Mouse (Mus musculus) neural tube, embryonic 13.5 days (tissue): Measurements from ENCODE around the gene Rap1gap2. TPM values are rescaled to one million over a fixed set of nuclear protein-coding genes. Genes with fewer than 3 reads are reported as not detected.

Source experiments
- ATAC-seq: fragments of 200-750 bp; cut with Nextera tagmentation; 2 replicates; pipeline ENCODE4 v1.8.0; 2017; ENCODE audit warnings: low read depth, mild to moderate bottlenecking, moderate TSS enrichment, moderate library complexity
- H3K27ac ChIP-seq: fragments of 300-500 bp; sonication (generic); replicated peaks from 2 replicates; pipeline ENCODE4 v1.5.1; 2015; ENCODE audit warnings: moderate library complexity, mild to moderate bottlenecking, inconsistent platforms
- H3K27me3 ChIP-seq: fragments of 300-500 bp; sonication (generic); 2 replicates; pipeline ENCODE4 v1.6.1; 2015; ENCODE audit warnings: mild to moderate bottlenecking, inconsistent platforms
- H3K36me3 ChIP-seq: fragments of 300-500 bp; sonication (generic); 2 replicates; pipeline ENCODE4 v1.6.1; 2015; ENCODE audit warnings: mild to moderate bottlenecking, inconsistent platforms
- H3K4me1 ChIP-seq: fragments of 300-500 bp; sonication (generic); replicated peaks from 2 replicates; pipeline ENCODE4 v1.6.1; 2015; ENCODE audit warnings: inconsistent platforms
- H3K4me2 ChIP-seq: fragments of 300-500 bp; sonication (generic); 2 replicates; pipeline ENCODE4 v1.6.1; 2015; ENCODE audit warnings: inconsistent platforms, mild to moderate bottlenecking, moderate library complexity
- H3K4me3 ChIP-seq: fragments of 300-500 bp; sonication (generic); 2 replicates; pipeline ENCODE4 v1.5.1; 2015; ENCODE audit warnings: mild to moderate bottlenecking, inconsistent platforms
- H3K9ac ChIP-seq: fragments of 300-500 bp; sonication (generic); 2 replicates; pipeline ENCODE4 v1.6.1; 2015; ENCODE audit warnings: moderate library complexity, mild to moderate bottlenecking, inconsistent platforms
- H3K9me3 ChIP-seq: fragments of 300-500 bp; sonication (generic); 2 replicates; pipeline ENCODE4 v1.6.1; 2016; ENCODE audit warnings: inconsistent platforms
- WGBS: fragments of 180-500 bp; shearing (Covaris S2); methylation state at CpG from one replicate; pipeline ENCODE4 v1.1.7; 2015; 5-methylcytosine and 5-hydroxymethylcytosine counted together
- polyA plus RNA-seq: library from polyadenylated mRNA; unstranded; fragments of >200 nt; fragmentation: Nextera tagmentation; extraction: Ambion mirVana; gene quantifications from 2 replicates; pipeline ENCODE4 v1.2.1, GENCODE M21; 2015

The Rap1gap2 gene
- polyA plus RNA-seq, 1 experiment from 2014 or later: 10.9 TPM

DNA sequence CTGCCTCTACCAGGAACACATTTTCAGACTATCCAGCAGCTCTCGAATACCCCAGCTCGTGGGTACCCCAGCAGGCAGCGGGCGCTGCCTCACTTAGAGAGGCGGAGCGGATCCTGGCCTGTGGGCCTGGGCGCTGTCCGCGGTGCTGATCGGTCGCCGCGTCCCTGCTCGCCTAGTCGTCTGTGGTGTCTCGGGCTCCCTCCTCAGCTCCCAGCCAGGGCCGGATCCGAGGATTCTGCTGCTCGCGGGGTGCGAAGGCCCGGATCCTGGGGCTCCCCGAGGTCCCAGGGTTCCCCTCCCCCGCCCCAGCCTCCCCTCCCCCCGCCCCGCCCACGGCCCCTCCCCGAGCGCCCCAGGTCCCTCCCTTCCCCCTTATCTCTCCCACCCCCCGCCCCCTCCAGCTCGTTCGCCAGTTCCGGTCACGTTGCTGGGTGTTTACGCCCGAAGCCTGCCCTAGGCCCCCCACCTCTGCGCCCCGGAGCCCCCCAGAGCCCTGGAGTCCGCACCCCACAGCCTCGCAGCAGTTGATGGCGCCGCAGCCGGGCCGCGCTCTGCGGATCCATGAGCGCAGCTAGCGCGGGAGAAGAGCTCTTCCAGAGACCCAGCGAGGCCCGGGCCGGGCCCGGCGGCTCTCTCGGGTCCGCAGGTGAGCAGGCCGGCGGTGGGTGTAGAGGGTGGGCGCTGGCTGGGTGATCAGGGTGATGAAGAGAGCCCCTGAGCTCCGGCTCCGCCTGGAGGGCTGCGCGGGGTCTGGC, 8.7 kb upstream of the Rap1gap2 start, which contains the start of gene Ccdc92b:
Gene Ccdc92b (plus strand): TSS at position 405 of the 755 bp plus-strand sequence.
- ATAC-seq: peak; percentile 89
- H3K4me2 ChIP-seq: peak within 1 kb of the TSS; percentile 71

DNA sequence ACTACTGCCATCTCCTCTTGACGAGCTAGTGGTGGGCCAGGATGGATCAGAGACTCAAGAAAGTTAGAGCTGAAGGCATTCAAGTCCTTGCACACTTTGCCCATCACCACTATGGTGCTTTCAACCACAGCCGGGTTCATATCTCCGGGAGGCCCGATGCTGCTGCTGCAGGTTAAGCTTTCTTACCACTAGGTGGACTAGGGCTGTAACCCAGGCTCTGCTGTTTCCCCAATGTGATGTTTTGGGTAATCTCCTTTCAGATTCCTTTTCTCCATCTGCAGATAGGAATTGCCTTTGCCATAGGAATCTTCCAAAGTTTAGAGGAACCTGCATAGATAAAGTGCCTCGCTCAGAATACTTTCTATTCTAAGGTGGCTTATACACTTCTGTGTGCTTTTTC, 4.9 kb upstream of the Rap1gap2 start:
- Histone ChIP-seq H3K9ac (no peak overlapping the region), H3K4me1 (peaks cover 16% of the 10 kb centered on the region), H3K27ac (no peak overlapping the region), H3K4me3 (no peak overlapping the region), H3K36me3 (no peaks in the 10 kb centered on the region), H3K4me2 (no peak overlapping the region), H3K9me3 (no peaks in the 10 kb centered on the region), H3K27me3 (peaks cover 78% of the 10 kb centered on the region)
- WGBS: 57% methylated on average over 5 of the region's 5 CpGs
- ATAC-seq: no peak

More for the DNA sequence above, 8.7 kb upstream of the Rap1gap2 start, which contains the start of gene Ccdc92b:
- H3K27me3 ChIP-seq: peaks cover 69% of the 10 kb centered on the region
- 0 out of 2 replicates have a peak within 1 kb of the TSS, but pooled peaks have one; percentile 46 for H3K27ac ChIP-seq
- H3K9ac ChIP-seq: peak within 1 kb of the TSS; percentile 82
- peaks cover 11% of the 10 kb centered on the region; the same call in 1 of the 2 replicates for H3K4me1 ChIP-seq
- WGBS: under 1% methylated on average over 53 of the region's 63 CpGs
- no peaks in the 10 kb centered on the region for H3K9me3 ChIP-seq
- 0 out of 2 replicates have a peak, but pooled peaks cover 9% of the 10 kb centered on the region for H3K36me3 ChIP-seq
- H3K4me3 ChIP-seq: peak within 1 kb of the TSS; percentile 71

DNA sequence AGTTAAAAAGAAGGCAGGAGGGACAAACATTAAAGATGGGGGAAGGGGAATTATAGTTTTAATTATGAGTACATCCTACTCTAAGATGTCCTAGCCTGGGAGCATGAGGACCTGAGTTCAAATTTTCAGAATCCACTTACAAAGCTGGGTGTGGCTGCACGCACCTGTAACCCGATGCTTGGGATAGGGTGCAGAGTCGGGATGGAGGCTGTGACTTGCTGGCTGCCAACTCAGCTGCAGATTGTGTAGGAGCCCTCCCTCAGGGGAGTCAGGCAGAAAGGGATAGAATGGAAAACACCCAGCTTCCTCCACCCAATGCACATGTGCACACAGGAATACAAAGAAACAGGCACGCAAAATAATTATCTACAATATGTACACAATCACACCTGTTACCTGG, 2.7 kb upstream of the Rap1gap2 start:
- peaks cover 13% of the 10 kb centered on the region for H3K4me1 ChIP-seq
- no peak overlapping the region for H3K4me3 ChIP-seq
- no peak for ATAC-seq
- H3K9ac ChIP-seq: no peak overlapping the region
- no peak overlapping the region for H3K27ac ChIP-seq
- 67% methylated on average over 4 of the region's 4 CpGs for WGBS
- H3K36me3 ChIP-seq: no peaks in the 10 kb centered on the region
- no peaks in the 10 kb centered on the region for H3K9me3 ChIP-seq
- H3K27me3 ChIP-seq: peaks cover 85% of the 10 kb centered on the region
- H3K4me2 ChIP-seq: no peak overlapping the region

DNA sequence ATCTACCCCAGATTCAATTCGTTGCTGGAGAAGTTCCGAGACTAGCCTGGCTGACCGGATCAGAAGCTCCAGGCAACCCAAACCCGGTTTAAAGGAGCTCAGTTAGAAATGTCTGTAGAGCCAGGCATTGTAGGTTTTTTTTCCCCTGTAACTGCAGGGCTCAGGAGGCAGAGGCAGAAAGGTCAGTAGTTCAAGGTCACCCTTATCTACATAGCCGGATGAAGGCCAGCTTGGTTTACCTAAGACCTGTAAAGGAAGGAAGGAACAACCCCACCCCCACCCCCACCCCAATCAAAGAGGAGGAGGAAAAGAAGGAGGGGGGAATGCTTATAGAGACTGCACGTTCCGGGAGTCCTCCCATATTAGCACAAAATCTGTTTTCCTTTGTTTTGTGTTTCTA, 722 bp upstream of the Rap1gap2 start:
- no peak overlapping the region for H3K27ac ChIP-seq
- 0 out of 2 replicates have a peak overlapping the region, but pooled peaks have one; percentile 40 for H3K4me3 ChIP-seq
- whole genome bisulfite sequencing: 19% methylated on average over 7 of the region's 7 CpGs
- H3K4me1 ChIP-seq: peaks cover 13% of the 10 kb centered on the region
- H3K27me3 ChIP-seq: peaks cover 82% of the 10 kb centered on the region
- no peaks in the 10 kb centered on the region for H3K36me3 ChIP-seq
- no peak overlapping the region for H3K9ac ChIP-seq
- no peaks in the 10 kb centered on the region for H3K9me3 ChIP-seq
- H3K4me2 ChIP-seq: peak overlapping the region; percentile 65; the same call in 1 of the 2 replicates
- ATAC-seq: no peak

DNA sequence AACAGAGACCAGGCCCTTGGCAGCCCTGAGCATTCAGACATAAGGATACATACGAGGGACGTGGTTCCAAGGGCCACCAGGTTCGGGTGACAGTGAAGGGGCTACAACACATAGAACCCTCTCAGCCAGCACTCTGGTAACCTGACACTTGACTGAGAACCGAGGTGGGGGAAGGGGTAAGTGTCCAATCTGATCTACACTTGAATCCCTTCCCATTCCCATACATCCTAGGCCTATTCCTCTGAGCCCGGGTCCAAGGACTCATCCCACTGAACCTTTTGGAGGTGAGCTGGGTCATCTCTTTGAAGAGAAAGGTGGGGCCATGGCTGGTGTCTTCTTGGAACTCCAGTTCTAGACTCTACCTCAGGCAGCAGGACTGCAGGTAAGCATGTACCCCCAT, 647 bp downstream of the Rap1gap2 start:
- no peaks in the 10 kb centered on the region for H3K9me3 ChIP-seq
- H3K4me1 ChIP-seq: peaks cover 13% of the 10 kb centered on the region
- 20% methylated on average over 5 of the region's 5 CpGs for WGBS
- peak overlapping the region; percentile 40 for H3K4me3 ChIP-seq
- no peak overlapping the region for H3K9ac ChIP-seq
- H3K27ac ChIP-seq: no peak overlapping the region
- H3K36me3 ChIP-seq: no peaks in the 10 kb centered on the region
- ATAC-seq: no peak
- peak overlapping the region; percentile 65 for H3K4me2 ChIP-seq
- peaks cover 69% of the 10 kb centered on the region for H3K27me3 ChIP-seq

DNA sequence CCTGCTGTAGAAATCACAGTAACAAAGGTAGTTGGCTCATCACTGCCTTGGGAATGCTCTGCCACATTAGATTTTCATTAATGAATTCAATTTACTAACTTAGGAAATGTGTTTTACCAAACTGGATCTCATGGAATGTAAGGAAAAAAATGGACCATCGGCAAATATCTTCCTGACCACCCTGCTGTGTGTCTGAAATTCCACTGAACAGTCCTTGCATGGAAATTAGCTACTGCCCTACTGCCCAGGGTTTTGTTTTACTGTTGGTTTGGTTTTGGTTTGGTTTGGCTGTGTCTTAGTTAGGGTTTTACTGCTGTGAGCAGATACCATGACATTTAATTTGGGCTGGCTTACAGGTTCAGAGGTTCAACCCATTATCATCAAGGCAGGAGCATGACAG, 8.4 kb downstream of the Rap1gap2 start:
- H3K4me1 ChIP-seq: no peaks in the 10 kb centered on the region
- WGBS: 88% methylated on average over 1 of the region's 1 CpGs
- 0 out of 2 replicates have a peak, but pooled peaks cover 5% of the 10 kb centered on the region for H3K9me3 ChIP-seq
- H3K36me3 ChIP-seq: no peaks in the 10 kb centered on the region
- no peak overlapping the region for H3K4me2 ChIP-seq
- no peak for ATAC-seq
- H3K27ac ChIP-seq: no peak overlapping the region
- no peak overlapping the region for H3K9ac ChIP-seq
- 0 out of 2 replicates have a peak, but pooled peaks cover 3% of the 10 kb centered on the region for H3K27me3 ChIP-seq
- no peak overlapping the region for H3K4me3 ChIP-seq

DNA sequence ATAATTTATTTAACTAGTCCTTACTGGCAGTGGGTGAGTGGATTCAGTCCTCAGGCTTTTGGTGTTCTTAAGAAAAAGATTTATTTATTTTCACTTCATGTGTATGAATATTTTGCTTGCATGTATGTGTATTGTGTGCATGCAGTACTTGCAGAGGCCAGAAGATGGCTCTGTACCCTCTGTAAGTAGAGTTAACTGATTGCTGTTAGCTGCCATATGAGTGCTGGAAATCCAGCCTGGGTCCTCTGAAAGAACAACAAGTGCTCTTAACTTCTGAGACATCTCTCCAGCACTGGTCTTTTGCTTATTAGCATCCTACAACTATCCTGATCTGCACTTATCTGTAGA, 12.8 kb downstream of the Rap1gap2 start:
- H3K4me2 ChIP-seq: no peak overlapping the region
- H3K36me3 ChIP-seq: no peaks in the 10 kb centered on the region
- 0 out of 2 replicates have a peak, but pooled peaks cover 5% of the 10 kb centered on the region for H3K9me3 ChIP-seq
- no peaks in the 10 kb centered on the region for H3K4me1 ChIP-seq
- H3K4me3 ChIP-seq: no peak overlapping the region
- H3K27me3 ChIP-seq: no peaks in the 10 kb centered on the region
- no peak for ATAC-seq
- H3K9ac ChIP-seq: no peak overlapping the region
- H3K27ac ChIP-seq: no peak overlapping the region

DNA sequence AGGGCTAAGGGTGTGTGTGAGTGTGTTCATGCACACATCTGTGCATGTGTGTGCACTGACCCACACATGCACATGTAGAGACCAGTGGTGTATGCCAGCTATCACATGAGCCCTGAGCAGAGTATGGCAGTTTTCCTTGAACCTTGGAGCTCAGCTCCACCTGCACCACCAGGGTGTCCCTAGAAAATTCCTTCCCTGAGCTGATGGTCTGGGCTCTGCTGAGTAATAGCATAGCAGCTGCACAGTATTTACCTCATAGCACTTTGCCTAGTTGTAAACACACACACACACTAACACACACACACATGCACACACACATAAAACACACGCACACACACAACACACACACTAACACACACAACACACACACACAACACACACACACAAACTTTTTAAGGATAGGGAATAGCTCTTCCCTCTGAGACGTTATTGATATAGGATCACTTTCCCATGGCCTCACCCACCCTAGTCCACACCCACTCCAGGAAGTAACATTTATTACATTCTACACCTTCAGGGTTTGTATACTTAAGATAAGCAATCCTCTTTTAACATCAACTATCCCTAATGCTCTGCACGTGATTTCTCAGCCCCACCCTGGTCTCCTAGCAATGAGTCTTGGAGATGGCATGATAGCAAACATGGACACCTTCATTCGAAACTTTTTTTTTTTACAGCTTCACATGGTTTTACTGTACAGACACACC, 13.3 kb downstream of the Rap1gap2 start:
- H3K27me3 ChIP-seq: peaks cover 4% of the 10 kb centered on the region; the same call in 1 of the 2 replicates

DNA sequence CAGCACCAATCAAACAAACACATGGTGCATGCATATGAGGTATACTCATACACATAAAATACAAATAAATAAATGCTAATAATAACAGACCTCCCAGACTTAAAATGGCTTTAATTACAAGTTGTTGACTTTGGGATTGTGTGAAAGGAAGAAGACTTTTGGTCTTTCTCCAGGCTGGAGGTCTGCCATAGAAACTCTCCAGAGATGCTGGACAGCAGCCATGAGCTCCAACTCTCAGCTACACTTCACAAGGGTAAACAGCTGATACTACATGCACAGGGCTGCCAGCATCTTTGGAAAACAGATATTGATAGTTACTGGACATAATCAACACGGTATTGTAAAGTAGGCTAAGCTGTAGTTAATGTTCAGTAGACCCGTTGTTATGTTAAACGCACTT, 18.5 kb downstream of the Rap1gap2 start:
- no peaks in the 10 kb centered on the region for H3K9me3 ChIP-seq
- no peak overlapping the region for H3K4me2 ChIP-seq
- no peak for ATAC-seq
- H3K36me3 ChIP-seq: no peaks in the 10 kb centered on the region
- peaks cover 47% of the 10 kb centered on the region for H3K27me3 ChIP-seq
- peaks cover 19% of the 10 kb centered on the region for H3K4me1 ChIP-seq
- no peak overlapping the region for H3K9ac ChIP-seq
- WGBS: 80% methylated on average over 3 of the region's 3 CpGs
- no peak overlapping the region for H3K4me3 ChIP-seq
- no peak overlapping the region for H3K27ac ChIP-seq

More for the DNA sequence above, 13.3 kb downstream of the Rap1gap2 start:
- H3K36me3 ChIP-seq: no peaks in the 10 kb centered on the region
- H3K9me3 ChIP-seq: 0 out of 2 replicates have a peak, but pooled peaks cover 5% of the 10 kb centered on the region
- ATAC-seq: no peak
- no peaks in the 10 kb centered on the region for H3K4me1 ChIP-seq
- 78% methylated on average over 4 of the region's 4 CpGs for WGBS
- H3K27ac ChIP-seq: no peak overlapping the region
- no peak overlapping the region for H3K9ac ChIP-seq
- no peak overlapping the region for H3K4me3 ChIP-seq
- no peak overlapping the region for H3K4me2 ChIP-seq

DNA sequence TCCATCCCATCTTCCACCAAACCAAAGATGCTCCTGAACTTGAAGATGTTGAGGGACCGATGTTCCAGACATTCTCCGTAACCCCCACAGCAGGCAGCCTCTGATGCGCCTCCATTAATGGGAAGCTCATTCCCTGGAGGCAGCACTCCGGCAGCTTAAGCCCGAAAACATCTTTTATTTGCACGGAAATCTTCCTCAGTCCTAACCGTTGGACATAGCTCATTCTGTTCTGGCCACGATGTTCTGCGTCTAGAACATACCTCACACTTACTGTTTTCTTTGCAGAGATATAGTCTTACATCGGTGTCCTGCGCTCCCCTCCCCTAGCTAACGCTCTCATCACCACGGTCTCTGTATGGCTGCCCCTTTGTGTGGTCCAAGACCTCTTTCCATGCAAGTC, 20.0 kb downstream of the Rap1gap2 start:
- H3K27me3 ChIP-seq: peaks cover 53% of the 10 kb centered on the region
- peak overlapping the region; percentile 61 for H3K4me2 ChIP-seq
- peaks cover 28% of the 10 kb centered on the region for H3K4me1 ChIP-seq
- peak overlapping the region; percentile 84 for H3K27ac ChIP-seq
- 27% methylated on average over 13 of the region's 13 CpGs for WGBS
- H3K36me3 ChIP-seq: no peaks in the 10 kb centered on the region
- H3K4me3 ChIP-seq: peak overlapping the region; percentile 53
- peak overlapping the region; percentile 78 for H3K9ac ChIP-seq
- no peaks in the 10 kb centered on the region for H3K9me3 ChIP-seq
- ATAC-seq: 0 out of 2 replicates have a peak, but pooled peaks have one; percentile 20

DNA sequence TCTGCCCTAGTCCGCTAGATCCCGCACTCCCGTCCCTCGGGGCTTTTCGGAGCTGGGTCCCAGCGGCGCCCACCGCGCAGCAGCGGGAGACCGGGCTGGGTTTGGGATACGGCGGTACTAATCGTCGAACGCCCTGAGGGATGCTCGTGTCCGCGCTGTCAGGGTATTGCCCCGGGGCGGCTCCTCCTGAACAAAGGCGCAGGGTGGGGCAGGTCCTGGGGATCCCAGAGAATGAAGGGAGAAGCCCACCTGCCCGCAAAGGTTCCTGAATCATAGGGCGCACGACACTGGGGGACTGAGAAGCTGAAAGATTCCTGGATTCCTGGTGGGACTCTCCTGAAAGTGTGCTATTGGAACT, 20.5 kb downstream of the Rap1gap2 start:
- no peaks in the 10 kb centered on the region for H3K9me3 ChIP-seq
- peaks cover 31% of the 10 kb centered on the region for H3K4me1 ChIP-seq
- WGBS: 1% methylated on average over 25 of the region's 25 CpGs
- H3K27ac ChIP-seq: peak overlapping the region; percentile 84
- peak overlapping the region; percentile 61 for H3K4me2 ChIP-seq
- H3K27me3 ChIP-seq: peaks cover 53% of the 10 kb centered on the region
- H3K4me3 ChIP-seq: peak overlapping the region; percentile 53
- peak; percentile 42 for ATAC-seq
- peak overlapping the region; percentile 78 for H3K9ac ChIP-seq
- no peaks in the 10 kb centered on the region for H3K36me3 ChIP-seq
